Mouse (Mus musculus) brain, embryonic 14.5 days (tissue): ENCODE measurements around the gene Trim67.

Experiments used
- CTCF ChIP-seq: fragments of 200-500 bp; IDR thresholded peaks from 2 replicates; pipeline ENCODE4 v1.5.1; 2012; ENCODE audit warnings: inconsistent platforms, mild to moderate bottlenecking, moderate library complexity, borderline replicate concordance; ENCODE audit not compliant: insufficient read depth, insufficient read length; ENCODE audit errors: extremely low read depth
- POLR2A ChIP-seq: fragments of 200-500 bp; IDR thresholded peaks from 2 replicates; pipeline ENCODE4 v1.6.1; 2012; ENCODE audit warnings: mild to moderate bottlenecking, inconsistent platforms, borderline replicate concordance; ENCODE audit not compliant: poor library complexity, insufficient read depth, insufficient read length, severe bottlenecking; ENCODE audit errors: extremely low read depth

- TF ChIP-seq POLR2A (no peak), CTCF (no peak)
Observed at GRCm38 (mm10) chr8:124841775-124842174, 48.9 kb downstream of the Trim67 start.
